Mouse (Mus musculus) MEL (cell line): ENCODE measurements around the gene Med13l. TPM values are rescaled to one million over a fixed set of nuclear protein-coding genes. Genes with fewer than 3 reads are reported as not detected.

Source experiments
- DNase-seq: peaks from one replicate; pipeline ENCODE4 v3.0.0; 2011; ENCODE audit warnings: low read depth, low spot score
- H3K27ac ChIP-seq: 2 replicates; pipeline ENCODE4 v1.5.1; 2012; ENCODE audit warnings: low read depth, mild to moderate bottlenecking, control low read depth, low read length, moderate library complexity; ENCODE audit not compliant: control insufficient read depth
- H3K27me3 ChIP-seq, 2 experiments: fragments of 150-350 bp in 1 of 2; sonication (generic) in 1 of 2; 2 replicates each; pipeline ENCODE4 v1.6.1; 2012; ENCODE audit warnings: low read length in 2 of 2, mild to moderate bottlenecking in 2 of 2, improper control_type of control experiment in 1 of 2, moderate library complexity in 1 of 2; ENCODE audit not compliant: insufficient read depth in 2 of 2, control insufficient read depth in 1 of 2
- H3K36me3 ChIP-seq, 2 experiments: 2 replicates each; pipeline ENCODE4 v1.6.1; 2012 to 2014; ENCODE audit warnings: low read length in 2 of 2, improper control_type of control experiment in 1 of 2, inconsistent platforms in 1 of 2, mild to moderate bottlenecking in 1 of 2; ENCODE audit not compliant: insufficient read depth in 2 of 2, control insufficient read depth in 1 of 2
- H3K4me1 ChIP-seq, 2 experiments: fragments of 150-350 bp in 1 of 2; sonication (generic) in 1 of 2; 2 replicates each; pipeline ENCODE4 v1.6.1; 2012; ENCODE audit warnings: low read length in 2 of 2, improper control_type of control experiment in 1 of 2, mild to moderate bottlenecking in 1 of 2; ENCODE audit not compliant: insufficient read depth in 2 of 2, control insufficient read depth in 1 of 2
- H3K4me3 ChIP-seq, 2 experiments: fragments of 150-350 bp in 1 of 2; sonication (generic) in 1 of 2; 2 replicates each; pipeline ENCODE4 v1.5.1; 2012; ENCODE audit warnings: low read depth in 2 of 2, low read length in 2 of 2, mild to moderate bottlenecking in 2 of 2, moderate library complexity in 2 of 2, control low read depth in 1 of 2, improper control_type of control experiment in 1 of 2; ENCODE audit not compliant: control insufficient read depth in 1 of 2, insufficient read depth in 1 of 2
- H3K79me2 ChIP-seq: 2 replicates; pipeline ENCODE4 v1.6.1; 2012; ENCODE audit warnings: mild to moderate bottlenecking, low read length, moderate library complexity; ENCODE audit not compliant: control insufficient read depth, poor library complexity, insufficient read depth
- H3K9ac ChIP-seq: 2 replicates; pipeline ENCODE4 v1.6.1; 2012; ENCODE audit warnings: low read depth, mild to moderate bottlenecking, control low read depth, low read length, moderate library complexity; ENCODE audit not compliant: control insufficient read depth, poor library complexity, severe bottlenecking
- H3K9me3 ChIP-seq: fragments of 150-350 bp; sonication (generic); replicated peaks from 2 replicates; pipeline ENCODE4 v1.6.1; 2012; ENCODE audit warnings: mild to moderate bottlenecking, low read length, improper control_type of control experiment, moderate library complexity; ENCODE audit not compliant: insufficient read depth
- CHD1 ChIP-seq: IDR thresholded peaks from 2 replicates; pipeline ENCODE4 v1.6.1; 2012; ENCODE audit warnings: low read depth, mild to moderate bottlenecking, inconsistent platforms, low read length, improper control_type of control experiment
- EP300 ChIP-seq, 2 experiments: IDR thresholded peaks; 2 replicates each; pipeline ENCODE4 v1.6.1; 2011; ENCODE audit warnings: improper control_type of control experiment in 2 of 2, low read length in 2 of 2, low read depth in 1 of 2, mild to moderate bottlenecking in 1 of 2
- ETS1 ChIP-seq: IDR thresholded peaks from 2 replicates; pipeline ENCODE4 v1.6.1; 2012; ENCODE audit warnings: low read depth, mild to moderate bottlenecking, inconsistent platforms, low read length, improper control_type of control experiment, moderate library complexity
- GATA1 ChIP-seq: IDR thresholded peaks from 2 replicates; pipeline ENCODE4 v1.6.1; 2011; ENCODE audit warnings: low read depth, low read length, improper control_type of control experiment
- KAT2A ChIP-seq: conservative IDR thresholded peaks from 2 replicates; pipeline ENCODE4 v1.6.1; 2012; ENCODE audit warnings: low read depth, low read length, improper control_type of control experiment, inconsistent platforms
- MAFK ChIP-seq: IDR thresholded peaks from 2 replicates; pipeline ENCODE4 v1.6.1; 2011; ENCODE audit warnings: low read depth, mild to moderate bottlenecking, low read length, improper control_type of control experiment, borderline replicate concordance
- MYC ChIP-seq: IDR thresholded peaks from 2 replicates; pipeline ENCODE4 v1.6.1; 2011; ENCODE audit warnings: low read depth, mild to moderate bottlenecking, low read length, improper control_type of control experiment, moderate library complexity
- POLR2A ChIP-seq, 2 experiments: IDR thresholded peaks; 2 replicates each; pipeline ENCODE4 v1.6.1; 2011 to 2012; ENCODE audit warnings: low read length in 2 of 2, mild to moderate bottlenecking in 2 of 2, control low read depth in 1 of 2, improper control_type of control experiment in 1 of 2, low read depth in 1 of 2, moderate library complexity in 1 of 2; ENCODE audit not compliant: control insufficient read depth in 1 of 2, insufficient read depth in 1 of 2, poor library complexity in 1 of 2
- POLR2AphosphoS2 ChIP-seq: IDR thresholded peaks from 2 replicates; pipeline ENCODE4 v1.6.1; 2011; ENCODE audit warnings: low read length, improper control_type of control experiment
- POLR2AphosphoS5 ChIP-seq: IDR thresholded peaks from 2 replicates; pipeline ENCODE4 v1.6.1; 2012; ENCODE audit warnings: low read depth, borderline replicate concordance, mild to moderate bottlenecking, inconsistent platforms, low read length, moderate library complexity, mixed read lengths
- SMC3 ChIP-seq: IDR thresholded peaks from 2 replicates; pipeline ENCODE4 v1.6.1; 2011; ENCODE audit warnings: low read depth, low read length, improper control_type of control experiment
- TAL1 ChIP-seq: IDR thresholded peaks from 2 replicates; pipeline ENCODE4 v1.6.1; 2012; ENCODE audit warnings: mild to moderate bottlenecking, inconsistent platforms, low read length, moderate library complexity, mixed read lengths
- UBTF ChIP-seq: IDR thresholded peaks from 2 replicates; pipeline ENCODE4 v1.6.1; 2012; ENCODE audit warnings: low read depth, mild to moderate bottlenecking, inconsistent platforms, low read length, improper control_type of control experiment, moderate library complexity, borderline replicate concordance; ENCODE audit not compliant: insufficient read depth
- ZMIZ1 ChIP-seq: IDR thresholded peaks from 2 replicates; pipeline ENCODE4 v1.6.1; 2012; ENCODE audit warnings: low read depth, mild to moderate bottlenecking, inconsistent platforms, low read length, improper control_type of control experiment, moderate library complexity
- ZNF384 ChIP-seq: IDR thresholded peaks from 2 replicates; pipeline ENCODE4 v1.6.1; 2012; ENCODE audit warnings: low read depth, mild to moderate bottlenecking, inconsistent platforms, low read length, improper control_type of control experiment
- polyA plus RNA-seq, 2 experiments: library from polyadenylated mRNA; stranded (reverse) in 1 of 2; unstranded in 1 of 2; fragments of >175 nt in 1 of 2; fragments of >200 nt in 1 of 2; gene quantifications; 2 replicates each; pipeline versions ENCODE4 v1.2.1 to v1.2.4; 2012; ENCODE audit warnings: low replicate concordance in 2 of 2, low read depth in 1 of 2; ENCODE audit not compliant: insufficient read length in 2 of 2, insufficient read depth in 1 of 2, missing spikeins in 1 of 2
- total RNA-seq: library from RNA; depleted of rRNA; stranded (reverse); fragments of 300-350 nt; gene quantifications from 2 replicates; pipeline ENCODE4 v1.2.3, GENCODE M21; 2012

Gene Med13l
- total and polyA plus RNA-seq, 3 experiments: 13.4 to 16.1 TPM; not detected in 1

GRCm38 (mm10) chr5:118688886-118689835, 128.7 kb downstream of the Med13l start:
- no peak overlapping the region for H3K9ac ChIP-seq
- no peak for TF ChIP-seq TAL1
- no peak for TF ChIP-seq POLR2AphosphoS2
- TF ChIP-seq SMC3: no peak
- TF ChIP-seq ETS1: no peak
- TF ChIP-seq, all 39 proteins: peak for 0
- no peaks in the 10 kb centered on the region for H3K27me3 ChIP-seq
- no peaks in the 10 kb centered on the region for H3K4me1 ChIP-seq
- H3K36me3 ChIP-seq: no peaks in the 10 kb centered on the region; a peak in 1 of 4 replicates
- H3K27ac ChIP-seq: no peak overlapping the region
- no peak overlapping the region for H3K4me3 ChIP-seq
- no peak for DNase-seq
- no peaks in the 10 kb centered on the region for H3K79me2 ChIP-seq
- H3K9me3 ChIP-seq: no peaks in the 10 kb centered on the region

GRCm38 (mm10) chr5:118691025-118691709, 130.7 kb downstream of the Med13l start:
- no peaks in the 10 kb centered on the region; a peak in 1 of 4 replicates for H3K36me3 ChIP-seq
- H3K27me3 ChIP-seq: no peaks in the 10 kb centered on the region
- no peaks in the 10 kb centered on the region for H3K4me1 ChIP-seq
- TF ChIP-seq MYC (no peak), MAFK (no peak), POLR2AphosphoS5 (no peak), CHD1 (no peak), KAT2A (no peak), UBTF (no peak), GATA1 (no peak), ZNF384 (no peak), EP300 (IDR thresholded peaks at IDR 0.05; ENCODE audit: low read depth in 1 of 2, low read length in 2 of 2) (no peak), ZMIZ1 (no peak), POLR2A (IDR thresholded peaks at IDR 0.05; ENCODE audit: control insufficient read depth in 1 of 2, insufficient read depth in 1 of 2, low read depth in 1 of 2, low read length in 2 of 2, poor library complexity in 1 of 2) (no peak)
- no peak overlapping the region for H3K9ac ChIP-seq
- H3K27ac ChIP-seq: no peak overlapping the region
- no peak for DNase-seq
- no peaks in the 10 kb centered on the region for H3K9me3 ChIP-seq
- H3K4me3 ChIP-seq: no peak overlapping the region
- H3K79me2 ChIP-seq: no peaks in the 10 kb centered on the region
